Mouse (Mus musculus) embryonic facial prominence, embryonic 14.5 days (tissue): ENCODE measurements at regions not wholly inside any gene's neighbourhood (a gene's known extent, or its start where the extent isn't known, plus 50 kb on each side); places are given as distances from the start of the nearest gene placed in this dataset.

ENCODE experiments used
- ATAC-seq: fragments of 200-750 bp; cut with Nextera tagmentation; 2 replicates; pipeline ENCODE4 v1.8.0; 2017; ENCODE audit warnings: low read depth, moderate number of reproducible peaks, moderate TSS enrichment
- DNase-seq: peaks from one replicate; pipeline ENCODE4 v3.0.0-alpha.2; 2015; ENCODE audit warnings: low spot score
- H3K27ac ChIP-seq: fragments of 300-500 bp; sonication (generic); replicated peaks from 2 replicates; pipeline ENCODE4 v1.5.1; 2014; ENCODE audit warnings: low read depth, mild to moderate bottlenecking, low read length, moderate library complexity
- H3K27me3 ChIP-seq: fragments of 300-500 bp; sonication (generic); replicated peaks from 2 replicates; pipeline ENCODE4 v1.6.1; 2014; ENCODE audit warnings: low read length; ENCODE audit not compliant: control insufficient read depth, insufficient read depth
- H3K36me3 ChIP-seq: fragments of 300-500 bp; sonication (generic); 2 replicates; pipeline ENCODE4 v1.6.1; 2014; ENCODE audit warnings: low read length, mixed read lengths; ENCODE audit not compliant: control insufficient read depth, insufficient read depth
- H3K4me1 ChIP-seq: fragments of 300-500 bp; sonication (generic); 2 replicates; pipeline ENCODE4 v1.6.1; 2014; ENCODE audit warnings: antibody characterized with exemption, low read length; ENCODE audit not compliant: control insufficient read depth, insufficient read depth
- H3K4me2 ChIP-seq: fragments of 300-500 bp; sonication (generic); 2 replicates; pipeline ENCODE4 v1.6.1; 2014; ENCODE audit warnings: low read depth, mild to moderate bottlenecking, low read length, moderate library complexity, mixed read lengths
- H3K4me3 ChIP-seq: fragments of 300-500 bp; sonication (generic); 2 replicates; pipeline ENCODE4 v1.5.1; 2014; ENCODE audit warnings: low read depth, mild to moderate bottlenecking, low read length
- H3K9ac ChIP-seq: fragments of 300-500 bp; sonication (generic); 2 replicates; pipeline ENCODE4 v1.6.1; 2014; ENCODE audit warnings: low read depth, mild to moderate bottlenecking, low read length, moderate library complexity, mixed read lengths
- H3K9me3 ChIP-seq: fragments of 300-500 bp; sonication (generic); 2 replicates; pipeline ENCODE4 v1.6.1; 2016; ENCODE audit warnings: low read length; ENCODE audit not compliant: control insufficient read depth
- WGBS: fragments of 180-500 bp; shearing (Covaris S2); extraction: QIAGEN DNeasy Blood & Tissue Kit; methylation state at CpG from one replicate; pipeline ENCODE4 v1.1.7; 2014; 5-methylcytosine and 5-hydroxymethylcytosine counted together

DNA sequence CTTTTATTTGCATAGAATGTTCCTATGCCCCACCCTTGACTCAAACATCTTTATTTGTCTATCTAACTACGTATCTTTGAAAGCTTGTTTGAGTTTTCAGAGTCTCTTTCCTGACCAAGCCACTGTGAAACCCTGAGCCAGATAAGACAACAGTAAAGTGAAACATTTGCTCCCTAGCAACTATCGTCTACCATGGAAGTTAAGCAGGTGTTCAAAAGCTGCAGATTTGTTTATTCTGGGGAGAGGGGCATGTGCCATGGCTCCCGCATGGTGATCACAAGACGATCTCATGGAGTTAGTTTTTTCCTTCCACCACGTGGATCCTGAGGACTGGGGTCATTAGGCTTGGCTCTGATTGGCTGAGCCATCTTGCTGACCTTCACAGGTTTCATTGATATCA is 55.5 kb downstream of the Gm9972 start:
- DNase-seq (no peak), ATAC-seq (no peak)
- Histone ChIP-seq H3K4me1 (no peaks in the 10 kb centered on the region), H3K4me2 (no peak overlapping the region), H3K4me3 (no peak overlapping the region), H3K27ac (no peak overlapping the region), H3K27me3 (no peaks in the 10 kb centered on the region), H3K9me3 (no peaks in the 10 kb centered on the region), H3K9ac (no peak overlapping the region), H3K36me3 (no peaks in the 10 kb centered on the region)
- 62% methylated on average over 5 of the region's 5 CpGs for WGBS

GRCm38 (mm10) chr11:43092126-43092920 is 56.8 kb downstream of the Gm9972 start:
- no peak overlapping the region for H3K9ac ChIP-seq
- no peaks in the 10 kb centered on the region for H3K27me3 ChIP-seq
- H3K4me1 ChIP-seq: no peaks in the 10 kb centered on the region
- no peak overlapping the region for H3K27ac ChIP-seq
- WGBS: 75% methylated on average over 14 of the region's 14 CpGs
- no peaks in the 10 kb centered on the region for H3K36me3 ChIP-seq
- ATAC-seq (no peak), DNase-seq (peak; percentile 1)
- H3K4me2 ChIP-seq: no peak overlapping the region
- H3K4me3 ChIP-seq: no peak overlapping the region
- no peaks in the 10 kb centered on the region for H3K9me3 ChIP-seq

DNA sequence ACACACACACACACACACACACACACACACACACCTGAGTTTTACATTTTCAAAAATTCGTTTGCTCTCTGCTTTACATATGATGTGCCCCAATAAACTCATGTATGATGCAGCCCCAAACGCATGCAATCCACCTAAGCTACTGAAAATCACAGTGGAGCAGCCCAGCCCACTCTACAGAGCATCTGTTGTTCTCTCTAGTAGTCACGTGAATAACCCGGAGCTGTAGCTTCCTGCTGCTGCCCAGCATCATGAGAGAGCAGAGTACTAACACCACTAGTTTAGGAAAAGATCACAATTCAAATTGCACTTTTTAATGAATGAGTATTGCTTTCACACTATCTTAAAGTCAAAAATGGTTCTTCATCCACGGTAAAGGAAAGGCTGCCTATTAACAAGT is 56.7 kb upstream of the Atp10b start:
- no peak for DNase-seq
- 72% methylated on average over 5 of the region's 5 CpGs for WGBS
- Histone ChIP-seq H3K27me3 (no peaks in the 10 kb centered on the region), H3K36me3 (no peaks in the 10 kb centered on the region), H3K9me3 (no peaks in the 10 kb centered on the region), H3K4me3 (no peak overlapping the region), H3K27ac (no peak overlapping the region), H3K9ac (no peak overlapping the region), H3K4me1 (no peaks in the 10 kb centered on the region), H3K4me2 (no peak overlapping the region)
- no peak for ATAC-seq

GRCm38 (mm10) chr11:43096003-43096402 is 53.7 kb upstream of the Atp10b start:
- H3K27me3 ChIP-seq: no peaks in the 10 kb centered on the region
- H3K4me2 ChIP-seq: no peak overlapping the region
- no peaks in the 10 kb centered on the region for H3K9me3 ChIP-seq
- no peak overlapping the region for H3K4me3 ChIP-seq
- ATAC-seq: no peak
- H3K36me3 ChIP-seq: no peaks in the 10 kb centered on the region
- no peak overlapping the region for H3K27ac ChIP-seq
- no peaks in the 10 kb centered on the region for H3K4me1 ChIP-seq
- 61% methylated on average over 5 of the region's 5 CpGs for WGBS
- H3K9ac ChIP-seq: no peak overlapping the region
- no peak for DNase-seq

DNA sequence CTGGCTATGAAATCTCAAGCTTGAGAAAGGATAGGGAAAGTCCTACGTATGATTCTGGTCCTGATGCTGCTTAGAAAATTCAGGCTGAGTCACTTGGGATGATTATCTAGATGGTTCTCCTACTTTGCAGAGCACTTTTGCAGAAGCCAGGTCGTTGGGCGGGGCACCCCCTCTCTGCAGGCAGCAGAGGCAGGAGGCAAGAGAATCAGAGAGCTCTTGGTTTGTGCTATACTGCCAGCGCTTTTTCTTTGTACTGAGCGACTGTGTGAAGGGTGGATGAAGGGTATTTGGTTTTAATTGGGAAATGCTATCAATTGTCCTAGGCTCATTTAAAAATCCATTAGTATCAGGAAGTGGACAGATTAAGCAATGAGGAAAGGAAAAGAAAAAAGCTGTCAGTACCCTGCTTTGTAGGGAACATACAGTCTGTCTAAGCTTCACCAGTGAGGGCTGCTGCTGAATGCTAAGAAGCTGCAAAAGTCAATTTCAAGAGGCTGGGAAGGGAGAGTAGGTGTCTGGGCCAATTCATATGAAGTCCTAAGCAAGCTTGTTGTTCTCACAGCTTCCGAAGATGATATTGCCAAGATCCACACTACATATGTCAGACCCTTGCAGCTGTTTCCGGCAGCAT is 50.8 kb upstream of the Atp10b start:
- 76% methylated on average over 7 of the region's 7 CpGs for WGBS
- Histone ChIP-seq H3K9ac (no peak overlapping the region), H3K36me3 (no peaks in the 10 kb centered on the region), H3K4me1 (no peaks in the 10 kb centered on the region), H3K4me3 (no peak overlapping the region), H3K27me3 (no peaks in the 10 kb centered on the region), H3K27ac (no peak overlapping the region), H3K9me3 (no peaks in the 10 kb centered on the region), H3K4me2 (no peak overlapping the region)
- no peak for ATAC-seq
- DNase-seq: no peak
